Mouse (Mus musculus) heart, postnatal 0 days (tissue): ENCODE results near the gene Actr2. TPM values are rescaled to one million over a fixed set of nuclear protein-coding genes. Genes with fewer than 3 reads are reported as not detected.

ENCODE experiments used
- ATAC-seq: fragments of 200-750 bp; cut with Nextera tagmentation; 2 replicates; pipeline ENCODE4 v1.8.0; 2017; ENCODE audit warnings: low read depth, moderate number of reproducible peaks, moderate library complexity; ENCODE audit not compliant: insufficient read depth
- DNase-seq: peaks from one replicate; pipeline ENCODE4 v3.0.0-alpha.2; 2016; ENCODE audit warnings: low spot score
- H3K27ac ChIP-seq: fragments of 300-500 bp; sonication (generic); 2 replicates; pipeline ENCODE4 v1.5.1; 2014; ENCODE audit warnings: low read depth, mild to moderate bottlenecking
- H3K27me3 ChIP-seq: fragments of 300-500 bp; sonication (generic); 2 replicates; pipeline ENCODE4 v1.6.1; 2014; ENCODE audit warnings: low read length, mixed read lengths; ENCODE audit not compliant: control insufficient read depth, insufficient read depth
- H3K36me3 ChIP-seq: fragments of 300-500 bp; sonication (generic); replicated peaks from 2 replicates; pipeline ENCODE4 v1.6.1; 2014; ENCODE audit warnings: low read length, mixed read lengths; ENCODE audit not compliant: control insufficient read depth, insufficient read depth
- H3K4me1 ChIP-seq: fragments of 300-500 bp; sonication (generic); 2 replicates; pipeline ENCODE4 v1.6.1; 2014; ENCODE audit warnings: antibody characterized with exemption; ENCODE audit not compliant: control insufficient read depth, insufficient read depth
- H3K4me2 ChIP-seq: fragments of 300-500 bp; sonication (generic); 2 replicates; pipeline ENCODE4 v1.6.1; 2014; ENCODE audit warnings: low read depth, mild to moderate bottlenecking, low read length, moderate library complexity
- H3K4me3 ChIP-seq: fragments of 300-500 bp; sonication (generic); 2 replicates; pipeline ENCODE4 v1.5.1; 2014; ENCODE audit warnings: low read depth, low read length
- H3K9ac ChIP-seq: fragments of 300-500 bp; sonication (generic); replicated peaks from 2 replicates; pipeline ENCODE4 v1.6.1; 2014; ENCODE audit warnings: low read depth, low read length, mixed read lengths
- H3K9me3 ChIP-seq: fragments of 300-500 bp; sonication (generic); replicated peaks from 2 replicates; pipeline ENCODE4 v1.6.1; 2016; ENCODE audit warnings: low read length; ENCODE audit not compliant: control insufficient read depth
- CTCF ChIP-seq: IDR thresholded peaks from 2 replicates; pipeline ENCODE4 v1.5.1; 2016; ENCODE audit warnings: antibody characterized with exemption, control low read depth, low read depth
- EP300 ChIP-seq: IDR thresholded peaks from 2 replicates; pipeline ENCODE4 v1.6.1; 2016; ENCODE audit warnings: antibody characterized with exemption, low read depth
- WGBS: fragments of 180-500 bp; shearing (Covaris S2); extraction: QIAGEN DNeasy Blood & Tissue Kit; methylation state at CpG from one replicate; pipeline ENCODE4 v1.1.7; 2014; 5-methylcytosine and 5-hydroxymethylcytosine counted together
- polyA plus RNA-seq: library from polyadenylated mRNA; unstranded; fragments of >200 nt; fragmentation: Nextera tagmentation; extraction: Ambion mirVana; gene quantifications from 2 replicates; pipeline ENCODE4 v1.2.1, GENCODE M21; 2015
- total RNA-seq: library from RNA; depleted of rRNA; stranded (reverse); fragments of >200 nt; gene quantifications from 2 replicates; pipeline ENCODE4 v1.2.3, GENCODE M21; 2014; ENCODE audit warnings: low replicate concordance

Actr2 gene
- total and polyA plus RNA-seq, 2 experiments from 2014 or later: 25.2 to 59.7 TPM

DNA sequence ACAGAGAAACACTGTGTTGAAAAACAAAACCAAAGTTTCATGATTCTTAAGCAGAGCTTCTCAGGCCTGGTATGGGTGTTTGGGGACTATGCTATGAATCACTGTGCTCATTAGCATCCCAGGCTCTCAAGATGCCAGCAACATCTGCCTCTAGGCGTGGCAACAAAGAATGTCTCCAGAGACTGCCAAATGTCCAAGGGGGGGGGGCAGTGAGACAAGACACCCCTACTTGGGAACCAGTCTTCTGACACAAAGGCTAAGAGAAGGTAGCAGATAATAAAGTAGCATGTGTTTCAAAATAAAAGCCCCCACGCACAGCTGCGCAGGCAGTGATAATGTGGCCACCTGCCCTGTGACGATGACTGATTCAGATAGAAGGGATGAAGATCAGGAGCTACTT is 69.5 kb downstream of the Actr2 start:
- TF ChIP-seq EP300 (no peak), CTCF (no peak)
- ATAC-seq (no peak), DNase-seq (no peak)

DNA sequence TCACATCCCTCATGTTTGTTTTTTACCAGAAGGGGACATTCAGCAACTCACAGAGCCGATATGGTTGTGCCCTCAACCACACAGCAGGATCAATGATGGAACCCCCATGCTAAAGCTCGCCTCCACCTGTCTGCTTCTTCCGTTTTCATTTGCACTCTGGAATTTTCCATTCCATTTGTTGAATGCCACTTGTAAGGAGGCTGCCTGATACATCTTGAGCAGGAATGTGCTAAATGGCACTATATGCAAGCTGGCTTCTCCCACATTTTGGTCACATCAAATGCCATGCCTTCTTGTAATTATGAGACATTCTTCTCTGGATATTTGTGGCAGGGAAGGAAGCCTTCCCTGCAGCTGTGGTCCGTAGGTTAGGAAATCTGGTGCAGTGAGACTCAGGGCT is 70.6 kb downstream of the Actr2 start:
- WGBS: 76% methylated on average over 4 of the region's 4 CpGs
- Histone ChIP-seq H3K4me1 (peaks cover 12% of the 10 kb centered on the region; the same call in 1 of the 2 replicates), H3K4me2 (no peak overlapping the region), H3K9me3 (no peaks in the 10 kb centered on the region), H3K27ac (no peak overlapping the region), H3K36me3 (no peaks in the 10 kb centered on the region), H3K27me3 (no peaks in the 10 kb centered on the region), H3K9ac (no peak overlapping the region), H3K4me3 (no peak overlapping the region)
- ATAC-seq: no peak
- DNase-seq: no peak
- TF ChIP-seq CTCF (no peak), EP300 (no peak)

More for the DNA sequence above, 69.5 kb downstream of the Actr2 start:
- Histone ChIP-seq H3K9ac (no peak overlapping the region), H3K4me3 (no peak overlapping the region), H3K9me3 (no peaks in the 10 kb centered on the region), H3K4me2 (no peak overlapping the region), H3K36me3 (no peaks in the 10 kb centered on the region), H3K4me1 (peaks cover 12% of the 10 kb centered on the region; the same call in 1 of the 2 replicates), H3K27ac (0 out of 2 replicates have a peak overlapping the region, but pooled peaks have one; percentile 6), H3K27me3 (no peaks in the 10 kb centered on the region)
- 72% methylated on average over 4 of the region's 4 CpGs for WGBS

DNA sequence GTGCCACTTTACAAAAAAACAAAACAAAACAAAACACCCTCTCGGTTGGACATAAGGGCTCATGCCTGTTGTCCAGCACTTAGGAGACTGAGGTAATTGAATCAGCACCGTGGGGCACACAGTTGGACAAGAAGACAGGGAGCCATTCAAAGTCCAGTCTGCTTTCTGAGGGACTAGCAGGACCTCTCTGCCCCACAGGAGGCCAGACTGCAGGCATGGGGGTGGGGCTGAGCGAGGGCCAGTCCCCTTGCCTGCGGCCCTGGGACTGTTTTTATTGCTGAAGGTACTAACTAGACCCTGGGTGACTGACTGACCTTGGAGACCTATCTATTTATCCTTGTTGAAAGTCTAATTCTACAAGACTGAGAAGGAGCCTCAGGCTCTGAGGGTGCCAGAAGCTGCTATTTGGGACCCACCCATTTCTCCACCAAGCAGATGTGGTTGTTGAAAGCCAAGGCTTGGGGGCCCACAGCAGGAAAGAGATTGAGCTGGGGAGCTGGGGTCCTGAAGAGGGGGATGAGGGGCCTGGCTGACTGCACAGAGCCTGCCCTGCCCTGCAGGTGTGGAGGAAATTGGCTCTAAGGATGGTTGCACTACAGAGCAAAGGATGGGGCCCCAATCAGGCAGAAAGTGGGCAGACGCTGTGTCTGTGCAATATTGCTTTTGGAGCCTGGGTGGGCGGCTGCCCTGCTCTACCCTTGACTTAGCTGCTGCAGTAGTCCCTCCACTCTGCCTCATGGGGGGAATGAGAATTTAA is 71.4 kb downstream of the Actr2 start:
- TF ChIP-seq EP300 (no peak), CTCF (no peak)

GRCm38 (mm10) chr11:20038723-20039122 is 74.0 kb downstream of the Actr2 start:
- peaks cover 11% of the 10 kb centered on the region; the same call in 1 of the 2 replicates for H3K4me1 ChIP-seq
- DNase-seq (no peak), ATAC-seq (no peak)
- no peaks in the 10 kb centered on the region for H3K9me3 ChIP-seq
- no peaks in the 10 kb centered on the region for H3K36me3 ChIP-seq
- TF ChIP-seq CTCF (no peak), EP300 (no peak)
- H3K4me2 ChIP-seq: no peak overlapping the region
- no peak overlapping the region for H3K27ac ChIP-seq
- no peaks in the 10 kb centered on the region for H3K27me3 ChIP-seq
- no peak overlapping the region for H3K9ac ChIP-seq
- 26% methylated on average over 8 of the region's 8 CpGs for WGBS
- no peak overlapping the region for H3K4me3 ChIP-seq

More for the DNA sequence above, 71.4 kb downstream of the Actr2 start:
- ATAC-seq (no peak), DNase-seq (no peak)
- H3K4me3 ChIP-seq: no peak overlapping the region
- peaks cover 12% of the 10 kb centered on the region; the same call in 1 of the 2 replicates for H3K4me1 ChIP-seq
- no peaks in the 10 kb centered on the region for H3K36me3 ChIP-seq
- H3K27ac ChIP-seq: no peak overlapping the region
- 45% methylated on average over 6 of the region's 6 CpGs for WGBS
- H3K4me2 ChIP-seq: no peak overlapping the region
- no peak overlapping the region for H3K9ac ChIP-seq
- H3K27me3 ChIP-seq: no peaks in the 10 kb centered on the region
- no peaks in the 10 kb centered on the region for H3K9me3 ChIP-seq

GRCm38 (mm10) chr11:20037739-20038138 is 75.0 kb downstream of the Actr2 start:
- Histone ChIP-seq H3K9me3 (no peaks in the 10 kb centered on the region), H3K4me3 (no peak overlapping the region), H3K36me3 (no peaks in the 10 kb centered on the region), H3K4me2 (no peak overlapping the region), H3K4me1 (peaks cover 1% of the 10 kb centered on the region; the same call in 1 of the 2 replicates), H3K27ac (no peak overlapping the region), H3K27me3 (no peaks in the 10 kb centered on the region), H3K9ac (no peak overlapping the region)
- WGBS: 83% methylated on average over 4 of the region's 4 CpGs
- ATAC-seq (no peak), DNase-seq (no peak)
- no peak for TF ChIP-seq CTCF
- no peak for TF ChIP-seq EP300

GRCm38 (mm10) chr11:20035972-20036371 is 76.7 kb downstream of the Actr2 start:
- 79% methylated on average over 7 of the region's 7 CpGs for WGBS

More at GRCm38 (mm10) chr11:20035972-20036371, 76.7 kb downstream of the Actr2 start:
- H3K4me2 ChIP-seq: no peak overlapping the region
- H3K27me3 ChIP-seq: no peaks in the 10 kb centered on the region
- H3K9ac ChIP-seq: no peak overlapping the region
- no peak for DNase-seq
- ATAC-seq: no peak
- no peak overlapping the region for H3K4me3 ChIP-seq
- H3K4me1 ChIP-seq: no peaks in the 10 kb centered on the region
- H3K27ac ChIP-seq: no peak overlapping the region
- TF ChIP-seq CTCF: no peak
- no peak for TF ChIP-seq EP300
- H3K9me3 ChIP-seq: no peaks in the 10 kb centered on the region
- H3K36me3 ChIP-seq: no peaks in the 10 kb centered on the region
